Mouse (Mus musculus) embryo, embryonic 11.5 days (tissue): ENCODE measurements at regions not wholly inside any gene's neighbourhood (a gene's known extent, or its start where the extent isn't known, plus 50 kb on each side); places are given as distances from the start of the nearest gene placed in this dataset.
"Not testable (repeated sequence)": the region's sequence is repeated elsewhere in the genome, so short reads cannot be mapped to it uniquely, and the experiment has no call there.

Source experiments
- DNase-seq: peaks from one replicate; pipeline ENCODE4 v3.0.0-alpha.2; 2012; ENCODE audit warnings: low read depth, low spot score

DNA sequence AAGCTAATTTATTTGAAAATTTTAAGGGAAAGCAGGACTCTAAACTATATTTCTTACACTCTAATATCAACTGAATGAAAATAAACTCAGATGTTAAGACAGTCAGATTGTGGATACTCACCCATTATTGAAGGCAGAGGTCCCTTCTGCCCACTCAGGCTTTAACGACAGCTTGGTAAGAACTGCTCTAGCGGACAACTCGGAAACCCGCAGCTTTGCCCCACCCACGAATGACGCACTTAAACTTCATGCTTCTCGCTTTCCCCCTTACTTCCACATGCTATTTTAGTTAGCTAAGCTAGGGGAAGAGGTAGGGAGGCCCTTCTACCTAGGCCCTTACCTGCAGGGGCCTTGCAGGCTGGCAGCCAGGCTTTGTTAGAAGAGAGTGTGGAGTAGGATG lies 50.8 kb upstream of the Elmo1 start:
- no peak for DNase-seq

GRCm38 (mm10) chr13:20038463-20038862 lies 51.9 kb upstream of the Elmo1 start:
- DNase-seq, result peak; percentile 22

DNA sequence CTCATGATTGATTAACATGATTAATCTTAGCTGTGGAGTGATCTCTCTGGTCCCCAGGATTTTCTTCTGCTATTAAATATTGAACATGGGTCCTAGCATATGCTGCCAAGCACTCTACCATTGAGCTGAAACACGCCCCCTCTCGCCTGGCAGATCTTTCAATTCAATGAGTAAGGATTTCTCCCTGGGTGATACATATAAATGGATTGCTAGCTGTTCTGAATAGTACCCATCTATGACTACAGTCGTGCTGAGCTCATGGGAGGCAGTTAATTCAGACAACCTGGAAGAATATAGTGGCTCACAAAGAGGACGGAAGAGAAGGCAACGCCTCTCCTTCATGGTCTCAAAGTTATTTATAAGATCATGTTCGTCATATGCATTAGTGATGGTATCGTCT lies 53.0 kb upstream of the Elmo1 start:
- DNase-seq, result no peak

GRCm38 (mm10) chr13:20033937-20034735 lies 56.3 kb upstream of the Elmo1 start:
- DNase-seq, result no peak

- no peak for DNase-seq
Measured at GRCm38 (mm10) chr13:20031660-20032059, 58.7 kb upstream of the Elmo1 start.

- DNase-seq, result no peak
Measured at GRCm38 (mm10) chr13:20031082-20031481, 59.3 kb upstream of the Elmo1 start.

DNA sequence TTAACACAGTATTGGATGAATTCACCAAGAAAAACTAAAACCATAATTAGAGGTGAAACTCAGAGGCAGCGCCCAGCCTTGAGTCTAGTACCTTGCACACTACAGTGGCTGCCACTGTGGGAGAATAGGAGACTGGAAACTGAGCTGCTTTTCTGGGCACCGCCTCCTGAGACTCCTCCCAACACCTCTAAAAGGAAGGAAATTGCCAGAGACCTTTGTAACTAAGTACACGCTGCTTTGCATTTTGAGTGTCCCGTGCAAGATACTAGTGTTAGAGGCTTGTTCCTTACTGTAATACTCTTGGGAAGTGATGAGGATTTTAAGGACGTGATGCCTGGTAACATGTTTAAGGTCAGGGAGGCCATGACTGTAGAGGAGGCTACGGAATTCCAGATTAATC lies 63.8 kb upstream of the Elmo1 start:
- DNase-seq, result no peak

GRCm38 (mm10) chr13:20016454-20016853 lies 73.9 kb upstream of the Elmo1 start:
- not testable (repeated sequence) for DNase-seq

DNA sequence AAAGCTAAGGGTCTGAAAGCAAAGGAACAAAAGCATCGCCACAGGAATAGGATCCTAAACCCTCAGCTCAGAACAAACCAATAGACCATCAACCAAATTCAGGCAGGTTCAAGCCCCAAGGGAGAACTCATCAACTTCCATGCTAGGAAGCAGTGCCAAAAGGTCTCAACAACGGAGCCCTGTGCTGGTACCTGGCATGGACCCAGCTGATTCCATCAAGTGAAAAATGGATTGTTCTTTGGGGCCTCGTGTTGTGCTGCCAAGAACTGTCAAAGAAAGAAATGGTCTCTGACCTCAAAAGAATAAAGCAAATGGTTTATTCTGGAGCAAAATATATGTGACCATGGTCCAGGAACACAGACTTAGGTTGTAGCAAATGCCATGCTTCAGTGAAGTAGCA lies 77.8 kb upstream of the Elmo1 start:
- no peak for DNase-seq

DNA sequence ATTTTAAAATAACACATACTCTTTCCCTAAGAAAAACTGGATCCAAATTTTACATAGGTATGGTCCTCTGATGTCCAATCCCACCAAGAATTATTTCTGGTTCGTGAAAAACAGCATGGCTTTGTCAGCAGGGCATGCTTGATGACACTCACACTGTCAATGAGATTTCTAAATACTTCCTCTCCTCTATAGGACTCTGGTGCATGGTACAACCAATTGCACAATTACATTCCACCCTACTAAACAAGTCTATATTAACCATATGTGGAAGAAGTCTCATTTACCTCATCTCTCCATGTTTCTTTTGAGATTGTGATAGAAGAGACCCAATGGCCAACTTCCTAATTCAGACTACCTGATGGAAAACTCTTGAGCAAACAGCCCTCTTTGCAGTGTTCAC lies 81.2 kb upstream of the Elmo1 start:
- DNase-seq, result no peak

- no peak for DNase-seq
Measured at GRCm38 (mm10) chr13:20007561-20007960, 82.8 kb upstream of the Elmo1 start.

GRCm38 (mm10) chr13:19997606-19998005 lies 92.8 kb upstream of the Elmo1 start:
- DNase-seq, result no peak

GRCm38 (mm10) chr13:19975621-19976020 lies 114.8 kb upstream of the Elmo1 start:
- no peak for DNase-seq

DNA sequence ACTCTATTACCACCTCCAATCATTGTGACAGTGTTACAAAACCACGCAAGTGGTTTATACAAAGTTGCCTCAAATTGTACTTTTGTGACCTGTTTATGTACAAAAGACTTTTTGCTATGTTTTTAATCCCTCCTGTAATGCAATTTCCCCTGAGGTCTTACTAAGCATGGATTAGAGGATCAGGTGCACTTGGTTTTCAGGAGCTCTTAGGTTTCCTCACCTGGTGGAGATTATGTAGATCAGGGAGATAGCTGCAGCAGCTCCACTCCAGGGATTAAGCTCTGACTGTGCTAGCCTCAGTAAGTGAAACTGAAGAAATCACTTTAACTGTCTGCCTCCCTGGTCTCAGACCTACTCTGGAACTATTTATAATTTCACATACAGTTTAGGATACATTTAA lies 123.8 kb upstream of the Elmo1 start:
- no peak for DNase-seq

DNA sequence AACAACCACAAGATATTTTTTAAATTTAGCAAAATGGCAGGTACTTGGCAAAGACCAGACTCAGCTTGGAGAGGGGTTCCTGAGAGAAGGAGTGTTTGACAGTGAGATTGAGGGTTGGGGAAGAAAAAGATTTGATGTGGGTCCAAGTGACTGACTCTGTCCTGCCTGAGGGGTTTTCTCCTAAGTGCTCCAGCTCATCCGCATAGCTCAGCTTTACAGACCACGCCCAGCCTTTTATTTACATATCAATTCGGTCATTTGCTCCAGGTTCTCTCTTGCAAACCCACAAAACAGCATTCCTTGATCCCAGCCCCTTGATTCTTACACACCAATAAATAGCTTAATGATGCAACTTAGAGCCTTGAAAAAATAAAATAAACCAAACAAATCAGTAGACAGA lies 127.4 kb upstream of the Elmo1 start:
- no peak for DNase-seq

DNA sequence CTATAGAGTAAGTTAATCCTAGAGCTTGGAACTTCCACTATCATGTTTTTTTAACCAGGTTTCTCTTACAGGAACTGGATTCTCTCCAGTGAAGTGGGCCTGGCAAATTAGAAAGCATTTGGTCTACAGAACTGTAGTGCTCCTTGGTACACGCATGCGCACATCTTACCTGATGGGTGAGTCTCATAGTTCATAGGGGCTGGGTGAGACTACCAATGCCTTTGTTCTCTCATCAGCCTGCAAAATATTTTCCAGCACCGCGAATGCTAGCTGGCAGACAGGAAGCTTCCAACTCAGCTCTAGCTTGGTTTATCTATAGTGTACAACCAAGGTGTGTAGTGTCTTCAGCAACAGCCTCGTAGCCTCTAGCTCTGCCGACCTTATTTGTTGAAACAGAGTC lies 104.7 kb upstream of the Gpr141 start:
- no peak for DNase-seq

DNA sequence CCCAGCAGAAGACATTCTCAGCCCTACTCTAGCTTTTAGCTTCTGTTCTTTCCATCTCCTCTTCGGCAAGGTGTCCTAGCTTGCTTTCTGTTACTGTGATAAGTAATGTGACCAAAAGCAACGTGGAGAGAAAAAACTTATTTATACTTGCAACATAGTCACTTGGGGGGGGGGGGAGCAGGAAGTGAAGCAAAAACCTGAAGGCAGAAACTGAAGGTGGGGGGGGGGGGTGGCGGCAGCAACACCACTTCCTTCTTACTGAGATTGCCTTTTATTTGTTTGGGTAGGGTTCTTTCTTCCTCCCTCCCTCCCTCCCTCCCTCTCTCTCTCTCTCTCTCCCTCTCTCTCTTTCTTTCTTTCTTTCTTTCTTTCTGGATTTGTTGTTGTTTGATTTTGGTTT lies 103.8 kb upstream of the Gpr141 start:
- no peak for DNase-seq

- DNase-seq, result no peak
Measured at GRCm38 (mm10) chr13:19921084-19921827, 97.2 kb upstream of the Gpr141 start.

GRCm38 (mm10) chr13:19911860-19912584 lies 88.0 kb upstream of the Gpr141 start:
- no peak for DNase-seq

DNA sequence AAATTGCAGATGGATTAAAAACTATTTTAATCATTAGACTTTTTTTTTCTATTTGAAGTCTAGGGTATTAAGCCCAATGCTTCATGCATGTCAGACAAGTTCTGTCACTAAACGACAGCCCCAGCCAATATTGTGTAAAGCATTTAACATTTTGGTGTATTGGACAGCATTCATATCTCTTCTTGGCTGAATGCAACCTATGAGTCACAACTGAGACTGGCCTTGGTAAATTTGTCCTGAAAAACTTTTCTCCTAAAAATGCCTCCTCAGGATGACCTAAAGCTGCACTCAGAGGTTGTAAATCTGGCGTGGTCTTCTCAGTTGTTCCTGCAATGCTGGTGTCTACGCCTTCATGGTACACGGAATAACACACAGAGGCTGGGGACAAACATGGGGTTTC lies 78.7 kb upstream of the Gpr141 start:
- DNase-seq, result no peak

- no peak for DNase-seq
Measured at GRCm38 (mm10) chr13:19897191-19897590, 73.1 kb upstream of the Gpr141 start.

GRCm38 (mm10) chr13:19888983-19889773 lies 65.1 kb upstream of the Gpr141 start:
- no peak for DNase-seq
